ENCODE assay signal across 10 mouse cellular contexts in genomic region chr4:149031507-149031906, GRCm38 (mm10).
DNase-seq lines count a peak whose midpoint lies in the region; ATAC-seq and TF ChIP-seq lines count a peak whose summit lies in the region.
"Had no signal": no experiment of that assay in that cellular context is flagged by ENCODE, and none has a peak within 500 bp of the region (broad histone marks: within the 10 kb centered on the region; RNA-seq: fewer than 3 reads in every experiment).

No protein-coding gene starts in this region.

- no peak for TF ChIP-seq POLR2A in lung, adult 2 months (IDR thresholded peaks at IDR 0.05; ENCODE audit: borderline replicate concordance, extremely low read depth, low read depth, low read length)

- H3K27me3 ChIP-seq in forebrain, postnatal 0 days (ENCODE audit: insufficient read depth, low read length), result no peaks in the 10 kb centered on the region
- H3K27me3 ChIP-seq in forebrain, embryonic 13.5 days, result no peaks in the 10 kb centered on the region
- H3K27me3 ChIP-seq: lung, embryonic 15.5 days had no signal

- H3K9me3 ChIP-seq in forebrain, postnatal 0 days (ENCODE audit: low read length), result no peaks in the 10 kb centered on the region
- H3K9me3 ChIP-seq in forebrain, embryonic 13.5 days (replicated peaks), result no peaks in the 10 kb centered on the region
- H3K9me3 ChIP-seq: lung, embryonic 15.5 days had no signal

- H3K4me3 ChIP-seq in forebrain, postnatal 0 days (ENCODE audit: low read depth, low read length), result no peak overlapping the region
- no peak overlapping the region for H3K4me3 ChIP-seq in forebrain, embryonic 13.5 days
- H3K4me3 ChIP-seq in lung, adult 2 months (replicated peaks; ENCODE audit: extremely low read depth, low read depth, low read length), result no peak overlapping the region
- H3K4me3 ChIP-seq: lung, embryonic 15.5 days had no signal

- ATAC-seq in forebrain, postnatal 0 days, result no peak
- no peak for ATAC-seq in forebrain, embryonic 13.5 days
- ATAC-seq in common myeloid progenitor, adult 5-6 weeks (replicated peaks; ENCODE audit: low read depth, poor library complexity, severe bottlenecking), result peak; percentile 62; the same call in 1 of the 2 replicates
- ATAC-seq in erythroid progenitor cell, adult 5-6 weeks (replicated peaks; ENCODE audit: low FRiP score, poor library complexity, severe bottlenecking), result no peak

- peak; percentile 33; the same call in 1 of the 2 replicates for TF ChIP-seq CTCF in forebrain, postnatal 0 days (IDR thresholded peaks at IDR 0.05; ENCODE audit: low read depth)
- peak; percentile 30 for TF ChIP-seq CTCF in lung, adult 2 months (IDR thresholded peaks at IDR 0.05; ENCODE audit: insufficient read depth, low read length)

- 80% methylated on average over 4 of the region's 4 CpGs for WGBS in forebrain, postnatal 0 days
- WGBS in forebrain, embryonic 13.5 days, result 82% methylated on average over 4 of the region's 4 CpGs
- WGBS in lung, adult 2 months, result 75% methylated on average over 4 of the region's 4 CpGs

- H3K36me3 ChIP-seq in forebrain, postnatal 0 days (ENCODE audit: insufficient read depth), result no peaks in the 10 kb centered on the region
- H3K36me3 ChIP-seq in forebrain, embryonic 13.5 days (ENCODE audit: poor library complexity, severe bottlenecking), result no peaks in the 10 kb centered on the region
- H3K36me3 ChIP-seq: lung, embryonic 15.5 days had no signal

- no peak for DNase-seq in forebrain, postnatal 0 days
- no peak for DNase-seq in lung, adult 2 months
- DNase-seq in lung, postnatal 10 days, result no peak
- peak; percentile 59 for DNase-seq in retina, postnatal 1 day
- no peak for DNase-seq in right cerebral cortex, postnatal 14 days
- DNase-seq: right cerebral cortex, postnatal 25 days had no signal

- no peak overlapping the region for H3K27ac ChIP-seq in forebrain, postnatal 0 days (ENCODE audit: low read depth, low read length)
- H3K27ac ChIP-seq in forebrain, embryonic 13.5 days, result no peak overlapping the region
- H3K27ac ChIP-seq: lung, embryonic 15.5 days had no signal

- no peaks in the 10 kb centered on the region for H3K4me1 ChIP-seq in forebrain, postnatal 0 days (ENCODE audit: insufficient read depth)
- peaks cover 14% of the 10 kb centered on the region for H3K4me1 ChIP-seq in forebrain, embryonic 13.5 days
- H3K4me1 ChIP-seq in lung, adult 2 months (ENCODE audit: control insufficient read depth, insufficient read depth, low read length), result no peaks in the 10 kb centered on the region
- H3K4me1 ChIP-seq: lung, embryonic 15.5 days had no signal

- H3K9ac ChIP-seq in forebrain, postnatal 0 days, result no peak overlapping the region
- no peak overlapping the region for H3K9ac ChIP-seq in forebrain, embryonic 13.5 days
- H3K9ac ChIP-seq: lung, embryonic 15.5 days had no signal

- H3K4me2 ChIP-seq in forebrain, postnatal 0 days (ENCODE audit: low read depth), result no peak overlapping the region
- H3K4me2 ChIP-seq in forebrain, embryonic 13.5 days, result no peak overlapping the region
- H3K4me2 ChIP-seq: lung, embryonic 15.5 days had no signal
